Mouse (Mus musculus) olfactory bulb, adult 2 months (tissue): ENCODE data around the gene Brsk2. TPM values are rescaled to one million over a fixed set of nuclear protein-coding genes. Genes with fewer than 3 reads are reported as not detected.

ENCODE experiments used
- H3K27ac ChIP-seq: fragments of 200-500 bp; 2 replicates; pipeline ENCODE4 v1.5.1; 2012; ENCODE audit warnings: low read depth, low read length; ENCODE audit not compliant: insufficient read depth
- H3K4me1 ChIP-seq: fragments of 200-500 bp; 2 replicates; pipeline ENCODE4 v1.6.1; 2012; ENCODE audit warnings: low read length; ENCODE audit not compliant: control insufficient read depth, insufficient read depth
- H3K4me3 ChIP-seq: fragments of 200-500 bp; 2 replicates; pipeline ENCODE4 v1.5.1; 2012; ENCODE audit warnings: mild to moderate bottlenecking, low read depth, low read length, moderate library complexity; ENCODE audit not compliant: insufficient read depth
- CTCF ChIP-seq: fragments of 200-500 bp; IDR thresholded peaks from 2 replicates; pipeline ENCODE4 v1.5.1; 2012; ENCODE audit warnings: low read depth, mild to moderate bottlenecking, low read length, moderate library complexity; ENCODE audit not compliant: insufficient read depth
- POLR2A ChIP-seq: fragments of 200-500 bp; IDR thresholded peaks from 2 replicates; pipeline ENCODE4 v1.6.1; 2012; ENCODE audit warnings: mild to moderate bottlenecking, low read depth, low read length, moderate library complexity; ENCODE audit not compliant: insufficient read depth
- WGBS: fragments of 180-500 bp; shearing (Covaris S2); methylation state at CpG from one replicate; pipeline ENCODE4 v1.1.7; 2018; 5-methylcytosine and 5-hydroxymethylcytosine counted together
- polyA plus RNA-seq: library from polyadenylated mRNA; stranded (reverse); fragments of >200 nt; gene quantifications from 2 replicates; pipeline ENCODE4 v1.2.4, GENCODE M21; 2012; ENCODE audit warnings: low replicate concordance; ENCODE audit not compliant: missing spikeins, insufficient read depth, insufficient read length

Brsk2 gene
- polyA plus RNA-seq, 1 experiment: not detected

- H3K4me3 ChIP-seq: no peak overlapping the region
- H3K4me1 ChIP-seq: peaks cover 8% of the 10 kb centered on the region
- H3K27ac ChIP-seq: no peak overlapping the region
- TF ChIP-seq POLR2A: no peak
- TF ChIP-seq CTCF: no peak
- 34% methylated on average over 10 of the region's 10 CpGs for WGBS
Measured at GRCm38 (mm10) chr7:141928642-141929041, 20.9 kb upstream of the Brsk2 start.

GRCm38 (mm10) chr7:141934128-141934898 lies 15.2 kb upstream of the Brsk2 start:
- WGBS: 75% methylated on average over 7 of the region's 7 CpGs
- TF ChIP-seq POLR2A: no peak
- no peak for TF ChIP-seq CTCF
- H3K4me3 ChIP-seq: no peak overlapping the region
- H3K27ac ChIP-seq: no peak overlapping the region
- no peaks in the 10 kb centered on the region for H3K4me1 ChIP-seq

DNA sequence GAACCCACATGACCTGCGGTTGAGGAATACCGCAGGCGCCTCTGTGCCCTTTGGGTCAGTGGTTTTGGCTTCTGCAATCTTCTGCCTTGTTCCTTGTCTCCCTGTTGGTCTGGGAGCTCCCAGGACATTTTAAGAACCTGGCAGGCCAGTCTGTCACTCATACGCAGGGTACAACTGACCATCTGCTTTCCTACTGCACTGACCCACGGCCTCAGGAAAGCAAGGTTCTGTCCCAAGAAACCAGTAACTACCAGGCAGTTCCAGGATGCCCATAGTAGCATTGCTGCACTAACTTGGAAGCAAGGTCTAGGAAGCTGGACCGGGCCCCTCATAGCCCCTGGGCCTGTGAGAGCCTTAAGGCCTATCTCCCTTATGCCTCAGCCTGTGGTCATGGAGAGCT lies 14.6 kb upstream of the Brsk2 start:
- Histone ChIP-seq H3K4me3 (no peak overlapping the region), H3K4me1 (no peaks in the 10 kb centered on the region), H3K27ac (no peak overlapping the region)
- WGBS: over 99% methylated on average over 6 of the region's 6 CpGs
- TF ChIP-seq CTCF: no peak
- no peak for TF ChIP-seq POLR2A

- peaks cover 5% of the 10 kb centered on the region; the same call in 1 of the 2 replicates for H3K4me1 ChIP-seq
- WGBS: 35% methylated on average over 5 of the region's 5 CpGs
- H3K27ac ChIP-seq: no peak overlapping the region
- TF ChIP-seq POLR2A: no peak
- no peak for TF ChIP-seq CTCF
- no peak overlapping the region for H3K4me3 ChIP-seq
Measured at GRCm38 (mm10) chr7:141943444-141943843, 6.1 kb upstream of the Brsk2 start.

DNA sequence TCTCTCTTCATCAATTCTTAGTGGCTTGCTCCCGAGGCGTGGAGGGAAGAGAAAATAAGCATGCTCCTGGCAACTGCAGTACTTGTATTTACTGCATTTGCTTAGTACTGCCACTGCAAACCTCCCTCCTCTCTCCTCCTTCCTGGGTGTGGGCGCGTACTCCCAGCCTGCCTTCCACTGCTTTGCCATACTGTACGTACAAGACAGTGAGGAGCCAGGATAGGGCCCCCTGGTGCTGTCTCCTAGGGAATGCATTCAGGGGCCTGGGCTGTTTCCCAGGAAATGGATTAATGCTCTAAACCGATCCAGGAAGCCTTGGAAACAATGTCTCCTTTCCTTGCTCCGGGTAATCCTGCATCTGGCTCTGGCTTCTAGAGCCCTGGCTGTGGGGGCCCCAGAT lies 3.6 kb upstream of the Brsk2 start:
- 6% methylated on average over 7 of the region's 7 CpGs for WGBS
- H3K27ac ChIP-seq: no peak overlapping the region
- TF ChIP-seq POLR2A (no peak), CTCF (no peak)
- H3K4me3 ChIP-seq: no peak overlapping the region
- H3K4me1 ChIP-seq: peaks cover 18% of the 10 kb centered on the region; the same call in 1 of the 2 replicates

DNA sequence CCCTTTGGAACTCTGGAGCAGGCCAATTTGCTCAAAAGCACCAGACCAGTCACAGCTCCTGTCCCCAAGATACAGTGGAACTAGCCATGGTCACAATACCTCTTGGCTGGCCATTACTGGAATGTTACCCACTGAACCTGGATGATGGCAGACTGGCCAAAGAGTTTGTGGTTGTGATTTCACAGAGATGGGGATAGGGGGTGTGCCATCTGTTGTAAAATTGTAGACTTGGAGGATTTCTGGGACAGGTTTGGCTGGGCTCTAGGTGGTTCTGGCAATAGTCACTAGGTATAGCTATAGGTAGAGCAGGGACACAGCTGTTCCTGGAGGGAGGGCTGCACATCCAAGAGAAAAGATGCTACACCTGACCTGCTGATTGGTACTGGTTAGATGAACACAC lies 2.0 kb upstream of the Brsk2 start:
- no peak for TF ChIP-seq POLR2A
- no peak for TF ChIP-seq CTCF

DNA sequence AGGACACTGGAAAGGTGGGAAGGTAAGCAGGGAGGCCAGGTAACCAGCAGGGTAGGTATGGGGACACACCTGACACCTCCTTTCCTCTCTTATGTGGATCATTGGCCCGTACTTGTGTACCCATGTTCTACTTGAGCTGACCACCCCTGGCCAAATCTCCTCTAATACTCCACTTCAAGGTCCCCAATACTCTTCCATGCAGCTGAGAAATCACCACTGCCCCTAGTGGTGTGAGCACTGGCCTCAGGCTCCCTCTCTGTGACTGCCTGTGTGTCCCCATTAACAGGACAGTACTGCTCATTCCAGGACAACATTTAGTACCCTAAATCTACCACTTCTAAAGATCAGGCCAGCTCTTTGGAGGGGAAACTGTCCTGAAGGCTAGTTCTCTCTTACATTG lies 1.5 kb upstream of the Brsk2 start:
- 82% methylated on average over 1 of the region's 1 CpGs for WGBS
- peaks cover 18% of the 10 kb centered on the region; the same call in 1 of the 2 replicates for H3K4me1 ChIP-seq
- no peak overlapping the region for H3K4me3 ChIP-seq
- no peak for TF ChIP-seq POLR2A
- TF ChIP-seq CTCF: no peak
- no peak overlapping the region for H3K27ac ChIP-seq

More for the DNA sequence above, 2.0 kb upstream of the Brsk2 start:
- no peak overlapping the region for H3K27ac ChIP-seq
- H3K4me3 ChIP-seq: no peak overlapping the region
- peaks cover 18% of the 10 kb centered on the region; the same call in 1 of the 2 replicates for H3K4me1 ChIP-seq

- 6% methylated on average over 50 of the region's 54 CpGs for WGBS
- no peak overlapping the region for H3K27ac ChIP-seq
- peak overlapping the region; percentile 57 for H3K4me3 ChIP-seq
- peaks cover 29% of the 10 kb centered on the region for H3K4me1 ChIP-seq
- no peak for TF ChIP-seq CTCF
Measured at GRCm38 (mm10) chr7:141949799-141950103, 200 bp downstream of the Brsk2 start.

DNA sequence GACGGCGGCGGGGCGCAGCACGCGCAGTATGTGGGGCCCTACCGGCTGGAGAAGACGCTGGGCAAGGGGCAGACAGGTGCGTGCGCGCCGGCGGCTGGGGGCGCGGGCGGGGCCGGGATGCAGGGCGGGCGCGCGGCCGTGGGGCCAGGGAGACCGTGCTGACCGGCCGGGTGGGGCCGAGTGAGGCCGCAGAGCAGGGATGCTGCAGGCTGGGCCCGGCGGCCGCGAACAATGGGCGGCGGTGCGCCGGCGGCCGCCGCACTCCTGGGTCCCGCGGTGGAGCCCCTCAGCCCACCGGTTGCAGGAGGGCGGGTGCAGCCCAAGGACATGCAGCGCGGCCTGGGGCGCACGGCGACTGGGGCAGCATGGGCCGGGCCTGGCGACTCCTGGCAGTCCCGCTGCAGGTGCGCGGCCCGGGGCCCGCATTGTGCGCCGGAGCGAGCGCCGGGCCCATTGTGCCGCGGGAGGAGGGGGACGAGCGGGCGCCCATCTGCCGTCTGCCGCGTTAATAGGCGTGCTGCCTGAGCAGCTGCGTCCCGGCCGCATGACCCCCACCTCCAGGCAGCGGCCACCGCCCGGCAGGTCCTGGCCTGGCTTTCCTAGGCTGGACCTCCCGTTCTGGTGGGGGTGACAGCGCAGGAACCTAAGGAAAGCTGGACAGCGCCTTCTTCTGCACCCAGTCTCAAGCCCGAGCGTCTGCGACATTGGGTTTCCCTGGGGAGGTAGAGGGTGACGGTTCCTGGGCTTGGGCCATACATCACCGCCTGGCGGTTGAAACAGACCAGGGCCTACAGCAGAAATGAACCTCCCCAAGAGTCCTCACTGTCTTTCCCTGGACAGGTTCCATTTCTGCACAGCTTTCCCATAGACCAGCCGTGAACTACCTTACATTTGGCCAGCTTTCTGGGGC lies 808 bp downstream of the Brsk2 start:
- peak overlapping the region; percentile 8; the same call in 1 of the 2 replicates for H3K27ac ChIP-seq
- H3K4me1 ChIP-seq: peaks cover 29% of the 10 kb centered on the region
- 2% methylated on average over 82 of the region's 84 CpGs for WGBS
- TF ChIP-seq POLR2A (no peak), CTCF (no peak)
- peak overlapping the region; percentile 57 for H3K4me3 ChIP-seq
